Mouse (Mus musculus): ENCODE measurements at regions not wholly inside any gene's neighbourhood (a gene's known extent, or its start where the extent isn't known, plus 50 kb on each side); places are given as distances from the start of the nearest gene placed in this dataset.
"Not testable (repeated sequence)": the region's sequence is repeated elsewhere in the genome, so short reads cannot be mapped to it uniquely, and the experiment has no call there.

- not testable (repeated sequence) for TF ChIP-seq CEBPB (IDR thresholded peaks at IDR 0.05; ENCODE audit: low read depth); CTCF (IDR thresholded peaks at IDR 0.05; ENCODE audit: control insufficient read depth, insufficient read depth, insufficient read length); MAX (IDR thresholded peaks at IDR 0.05); FOSL1 (IDR thresholded peaks at IDR 0.05; ENCODE audit: insufficient read depth, low read length, poor library complexity, severe bottlenecking)
Observed at GRCm38 (mm10) chr12:61993858-61994257, 470.9 kb downstream of the Lrfn5 start.

All from C2C12 (cell line).